Mouse (Mus musculus): ENCODE measurements around the gene Carmil1.

The Carmil1 gene

DNA sequence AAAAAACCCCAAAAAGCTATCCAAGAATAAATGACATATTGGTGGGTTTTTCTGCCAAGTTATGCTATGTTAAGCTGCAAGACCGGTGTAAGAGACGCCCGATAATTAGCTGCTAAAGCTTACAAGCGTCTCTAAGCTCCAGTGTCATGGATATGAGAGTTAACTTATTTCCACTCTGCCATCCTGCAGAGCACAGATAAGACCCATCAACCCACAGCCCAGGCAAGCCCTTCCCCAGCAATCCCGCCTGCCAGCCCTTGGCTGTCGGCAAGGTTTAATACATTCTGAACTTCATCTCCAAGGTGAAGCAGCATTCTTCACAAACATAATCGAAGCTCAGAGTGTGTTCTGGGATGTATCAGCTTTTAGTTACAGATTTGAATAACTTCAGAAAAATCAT, 240.4 kb downstream of the Carmil1 start:
- DNase-seq (ENCODE audit: low read depth), result no peak

DNA sequence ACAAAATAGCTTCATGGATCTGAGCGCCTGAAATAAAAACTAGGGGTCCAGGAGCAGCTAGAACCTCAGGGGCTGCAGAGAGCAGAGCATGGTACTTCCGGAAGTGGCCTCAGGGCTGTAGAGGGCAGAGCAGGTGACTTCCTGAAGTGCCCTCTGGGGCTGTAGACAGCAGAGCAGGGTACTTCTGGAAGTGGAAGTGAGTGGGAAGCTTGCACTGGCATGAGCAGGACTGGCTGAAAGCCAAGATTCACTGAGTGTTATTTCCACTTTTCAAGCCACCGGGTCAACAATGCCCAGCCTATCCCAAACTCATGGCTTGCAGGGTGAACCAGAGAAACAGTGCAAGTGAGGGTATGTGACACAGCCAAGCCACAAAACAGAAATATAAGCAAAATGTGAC, 243.1 kb downstream of the Carmil1 start:
- DNase-seq (ENCODE audit: low read depth), result no peak

DNA sequence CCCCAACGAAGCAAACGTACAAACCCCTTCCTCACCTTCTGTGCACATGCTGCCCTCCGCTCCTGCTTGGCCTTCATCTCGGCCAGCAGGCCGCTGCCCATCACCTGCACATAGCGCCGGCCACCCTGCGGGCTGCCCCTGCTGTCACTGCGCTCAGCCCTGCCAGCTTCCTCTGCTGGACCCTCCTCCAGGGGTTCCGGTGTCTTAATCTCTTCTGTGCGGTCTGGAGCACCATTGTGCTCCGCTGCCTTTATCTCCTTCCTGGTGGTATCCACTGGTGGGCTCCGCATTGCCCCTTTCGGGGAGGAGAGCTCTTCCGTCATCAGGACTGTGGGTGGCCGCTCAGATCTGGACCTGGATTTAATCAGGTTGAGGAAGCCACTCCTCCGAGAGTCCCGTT, 244.4 kb downstream of the Carmil1 start:
- no peak for DNase-seq (ENCODE audit: low read depth)

DNA sequence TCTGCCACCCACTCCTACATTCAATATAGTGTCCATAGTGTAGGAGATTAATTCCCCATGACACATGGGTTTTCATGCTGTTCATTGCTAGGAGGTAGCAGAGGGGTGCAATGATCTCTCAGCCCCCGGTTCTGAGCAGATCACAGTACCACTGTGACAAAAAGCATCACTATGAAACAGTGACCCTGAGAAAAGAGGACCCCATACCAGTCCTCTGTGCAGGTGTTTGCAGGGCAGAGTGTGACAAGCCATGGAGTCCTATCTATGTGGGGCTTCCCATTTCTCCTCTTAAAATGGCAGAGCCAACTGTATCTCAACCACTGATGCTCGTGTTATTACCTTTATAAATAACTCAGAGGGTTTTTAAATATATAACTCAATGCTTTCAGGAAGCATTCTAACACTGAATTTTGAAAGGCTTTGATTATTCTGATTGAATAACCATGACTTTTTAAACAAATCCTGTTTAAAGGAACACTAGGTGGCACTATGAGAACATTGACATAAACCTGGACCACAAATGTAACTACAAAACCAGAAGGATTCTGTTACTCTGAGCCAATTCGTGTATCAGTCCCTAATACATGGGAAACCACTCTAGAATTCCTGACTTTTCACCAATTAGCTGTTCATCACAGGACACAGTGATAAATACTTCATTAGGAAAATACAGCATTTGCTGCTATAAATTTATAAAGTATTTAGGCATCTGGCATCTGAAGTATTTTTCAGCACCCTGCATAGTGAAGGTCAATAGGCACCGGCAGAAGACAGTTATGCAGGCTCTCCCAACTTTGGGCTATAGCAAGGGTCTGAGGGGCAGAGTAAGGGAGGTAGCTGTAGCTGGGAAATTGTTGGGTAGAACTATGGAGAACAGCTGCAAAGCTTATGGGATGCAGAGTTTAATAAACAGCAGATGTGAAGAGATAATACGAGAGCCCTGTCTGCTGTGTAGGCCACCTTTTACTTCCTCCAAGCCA, 253.1 kb downstream of the Carmil1 start:
- peak; percentile 17 for DNase-seq (ENCODE audit: low read depth)

DNA sequence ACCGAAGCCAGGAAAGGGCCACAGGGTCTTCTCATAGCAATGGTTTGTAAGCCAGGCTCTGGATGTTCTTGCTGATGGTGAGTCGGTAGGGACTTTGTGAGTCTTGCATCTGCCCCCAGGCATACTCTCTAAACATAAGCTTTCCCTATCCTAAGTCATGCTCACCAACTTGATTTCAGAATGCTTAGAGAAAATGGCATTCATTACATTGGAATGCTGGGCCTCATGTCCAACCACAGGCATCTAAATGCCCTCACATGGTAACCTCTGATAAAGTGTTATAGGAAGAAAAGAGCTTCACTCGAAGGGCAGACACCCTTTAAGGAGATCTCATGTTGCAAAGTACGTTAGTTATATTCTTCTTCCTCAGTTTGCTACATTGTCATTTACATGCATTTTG, 262.1 kb downstream of the Carmil1 start:
- DNase-seq (ENCODE audit: low read depth), result no peak

DNA sequence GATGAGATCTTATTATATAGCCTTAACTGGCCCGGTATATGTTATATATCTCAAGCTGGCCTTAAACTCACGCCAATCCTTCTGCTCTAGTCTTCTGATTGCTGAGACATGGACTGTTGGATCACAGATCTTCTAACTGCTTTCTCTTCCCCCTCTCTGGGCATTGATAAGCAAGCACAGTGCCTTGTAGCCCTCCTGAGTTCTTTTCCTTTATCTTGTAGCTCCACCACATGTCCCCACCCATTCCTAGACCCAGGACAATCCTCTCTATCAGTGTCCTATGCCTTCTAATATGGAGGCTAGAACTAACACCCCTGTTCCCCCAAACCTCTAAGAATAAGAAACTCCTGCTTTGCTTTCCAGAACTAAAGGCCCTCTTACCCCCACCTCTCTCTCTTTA, 275.1 kb downstream of the Carmil1 start:
- DNase-seq (ENCODE audit: low read depth), result no peak

DNA sequence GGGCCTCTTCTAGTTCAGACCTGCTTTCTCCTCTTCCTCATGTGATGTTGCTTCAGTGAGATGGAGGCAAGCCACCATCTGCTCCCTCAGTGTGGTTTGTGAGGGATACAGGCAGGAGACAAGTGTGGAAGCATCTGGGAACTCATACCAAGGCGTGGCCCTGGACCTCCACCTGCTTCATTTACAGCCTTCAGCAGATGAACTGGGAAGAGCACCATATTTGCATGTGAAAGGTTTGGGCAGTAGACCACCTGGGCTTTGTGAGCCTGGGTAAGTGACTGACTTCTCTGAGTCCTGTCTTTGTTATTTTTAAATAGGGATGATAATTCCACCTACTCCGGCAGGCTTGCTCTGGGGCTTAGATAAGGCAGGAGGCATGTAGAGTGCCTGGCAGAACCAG, 278.8 kb downstream of the Carmil1 start:
- DNase-seq (ENCODE audit: low read depth), result no peak

DNA sequence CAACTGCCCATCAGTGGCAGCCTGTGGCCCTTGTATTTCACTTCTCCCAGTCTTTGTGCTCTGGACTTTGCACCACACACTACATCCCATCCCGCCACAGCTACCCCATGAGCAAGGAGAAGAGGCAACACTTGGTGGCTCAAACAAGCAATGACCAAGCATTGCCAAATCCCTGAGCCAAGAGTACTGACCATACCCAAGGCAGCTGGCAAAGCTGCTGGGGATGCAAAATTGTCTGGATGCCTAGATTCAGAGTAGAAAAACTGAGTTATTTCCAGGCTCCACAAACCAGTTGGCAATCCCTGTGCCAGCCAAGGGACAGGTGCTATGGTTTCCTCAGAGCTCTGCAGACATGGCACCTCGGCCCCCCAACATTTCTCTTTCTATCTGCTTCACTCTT, 279.5 kb downstream of the Carmil1 start:
- DNase-seq (ENCODE audit: low read depth), result no peak

DNA sequence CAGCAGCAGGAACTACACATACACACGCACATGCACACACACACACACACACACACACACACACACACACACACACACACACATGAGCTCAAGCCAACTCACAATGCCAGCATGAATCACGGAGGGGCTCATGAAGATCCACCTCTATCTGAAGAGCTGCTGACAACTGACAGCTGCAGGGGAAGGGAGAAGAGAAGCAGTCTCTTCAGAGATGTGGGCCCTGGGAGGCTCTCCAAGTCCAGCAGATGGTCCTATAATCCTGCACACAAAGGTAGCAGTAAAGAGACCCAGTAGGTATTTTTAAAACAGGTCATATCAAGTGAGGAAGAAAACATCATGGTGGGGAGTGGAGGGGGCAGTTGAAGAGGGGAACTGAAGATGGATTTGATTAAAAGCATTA, 281.8 kb downstream of the Carmil1 start:
- DNase-seq (ENCODE audit: low read depth), result no peak

DNA sequence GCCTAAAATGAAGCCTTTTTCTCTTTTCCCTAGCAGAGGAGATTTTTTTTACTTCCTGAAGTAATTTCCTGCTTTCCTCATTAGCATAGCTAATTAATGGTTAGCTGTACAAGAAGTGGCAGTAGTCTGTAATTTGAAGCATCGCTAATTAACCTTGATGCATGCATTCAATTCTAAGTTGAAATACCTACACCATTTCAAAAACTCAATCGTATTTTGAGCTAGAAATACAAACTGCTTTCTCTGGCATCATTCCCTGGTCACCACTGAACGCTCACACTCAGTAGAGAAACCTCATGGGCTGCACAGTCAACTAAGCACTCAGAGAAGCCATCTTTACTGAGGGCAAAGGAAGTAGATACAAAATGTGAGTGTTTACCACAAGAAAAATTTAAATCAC, 285.8 kb downstream of the Carmil1 start:
- DNase-seq (ENCODE audit: low read depth), result no peak

DNA sequence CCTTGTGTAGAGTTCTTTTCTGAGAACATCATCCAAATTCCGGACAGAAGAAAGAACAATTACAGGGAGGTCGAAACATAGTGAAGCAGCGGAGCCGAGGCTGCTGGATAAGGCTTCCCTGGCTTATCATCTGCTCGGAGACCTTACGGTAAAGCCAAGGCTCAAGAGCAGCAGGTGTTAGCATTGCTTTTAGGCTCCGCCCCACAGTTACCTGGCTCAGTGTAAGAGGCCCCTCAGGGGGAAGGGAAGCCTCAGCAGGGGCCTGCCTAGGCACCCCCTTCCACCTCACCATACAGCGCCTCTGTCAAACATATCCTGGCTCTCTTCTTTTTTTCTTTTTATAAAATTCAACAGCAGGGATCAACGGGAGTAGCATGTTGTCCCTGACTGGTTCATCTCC, 286.6 kb downstream of the Carmil1 start:
- no peak for DNase-seq (ENCODE audit: low read depth)

DNA sequence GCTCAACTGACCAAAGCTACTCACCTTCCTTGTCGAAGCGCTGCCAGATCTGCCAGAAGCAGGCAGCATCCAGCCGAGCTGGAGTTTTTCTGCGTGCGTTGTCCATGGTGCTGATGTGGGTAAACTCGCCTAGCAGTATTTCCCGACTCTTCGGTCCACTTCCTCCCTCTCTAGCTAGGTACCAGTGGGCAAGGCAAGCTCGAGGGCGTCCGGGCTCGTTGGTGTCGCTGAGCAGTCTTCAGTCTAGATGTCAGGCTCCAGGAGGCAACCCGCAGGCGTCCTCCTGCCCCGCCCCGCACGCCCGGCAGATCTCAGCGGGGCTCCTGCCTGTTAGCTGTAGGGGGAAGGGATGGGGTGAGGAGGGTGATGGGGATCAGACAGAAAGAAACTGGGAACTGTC, 289.7 kb downstream of the Carmil1 start, which contains the start of gene Scgn:
Gene Scgn (minus strand): TSS at position 287 of the 400 bp plus-strand sequence.
- DNase-seq (ENCODE audit: low read depth), result peak; percentile 20

DNA sequence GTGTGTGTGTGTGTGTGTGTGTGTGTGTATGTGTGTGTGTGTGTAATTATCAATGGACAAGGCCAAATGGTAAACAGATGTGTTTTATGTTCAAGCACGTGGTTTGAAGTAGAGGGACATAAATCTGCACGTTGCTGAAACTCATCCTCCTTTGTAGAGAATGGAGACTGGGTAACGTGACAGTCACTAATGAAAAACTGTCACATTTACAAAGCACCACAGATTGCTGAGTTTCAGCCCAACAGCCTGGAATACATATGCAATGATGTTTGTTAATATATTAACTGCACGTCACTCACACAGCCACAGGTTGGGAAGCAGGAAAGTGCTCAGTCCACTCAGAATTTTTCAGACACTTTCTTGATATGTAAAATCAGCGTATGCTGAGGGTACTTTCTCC, 290.1 kb downstream of the Carmil1 start:
- DNase-seq (ENCODE audit: low read depth), result no peak

DNA sequence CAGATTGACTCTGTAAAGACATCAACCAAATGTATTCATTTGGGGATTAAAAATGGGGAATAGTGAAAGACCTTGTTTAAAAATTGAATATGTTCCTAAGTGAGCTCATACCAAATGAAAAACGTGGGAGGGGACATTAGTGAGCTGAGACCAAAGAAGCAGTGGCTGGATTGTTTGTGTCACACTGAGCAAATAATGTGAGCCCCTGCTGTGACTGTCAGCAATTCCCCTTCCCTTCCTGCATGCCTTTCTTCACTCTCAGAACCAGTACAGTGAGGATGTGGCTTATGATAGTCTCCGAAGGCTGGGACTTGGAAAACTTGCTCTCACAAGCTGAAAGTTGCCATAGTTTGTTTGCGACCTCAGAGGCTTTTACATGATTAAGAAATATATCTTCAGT, 295.5 kb downstream of the Carmil1 start:
- DNase-seq (ENCODE audit: low read depth), result no peak

DNA sequence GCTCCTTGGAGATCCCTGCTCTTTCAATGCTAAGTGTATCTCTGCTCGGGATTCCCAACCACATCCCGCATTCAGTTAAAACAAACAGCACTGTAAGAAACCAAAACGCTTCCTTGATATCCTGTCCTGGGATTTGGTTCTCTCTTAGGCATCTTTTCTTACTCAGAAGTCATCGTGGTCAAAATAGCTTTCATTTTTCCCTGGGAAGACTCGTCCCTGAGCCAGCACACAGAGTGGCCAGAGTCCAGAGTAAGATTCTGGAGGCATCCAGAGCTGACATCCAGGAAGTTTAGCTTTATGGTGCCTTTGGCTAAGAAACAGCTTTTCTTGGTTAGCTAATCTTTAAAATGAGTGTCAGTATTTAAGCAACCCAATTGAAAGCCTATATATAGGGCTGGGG, 308.3 kb downstream of the Carmil1 start:
- DNase-seq (ENCODE audit: low read depth), result no peak

DNA sequence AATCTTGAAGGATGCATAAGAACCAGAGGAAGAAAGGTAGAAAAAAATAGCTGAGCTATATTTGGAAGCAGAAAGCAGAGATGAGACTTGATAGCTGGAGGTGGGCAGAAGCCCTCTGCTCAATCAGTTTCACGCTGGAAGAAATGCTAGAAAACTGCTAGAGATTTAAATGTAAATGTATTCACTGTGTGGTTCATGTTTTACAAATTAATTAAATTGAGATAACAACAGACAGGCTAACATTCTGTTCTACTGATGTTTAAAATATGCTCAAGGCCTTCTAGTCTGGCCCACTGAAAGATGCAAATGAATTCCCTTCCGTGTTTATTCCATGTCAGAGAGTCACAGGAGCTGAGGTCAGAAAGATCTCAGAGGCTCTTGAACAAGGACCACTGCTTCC, 308.7 kb downstream of the Carmil1 start:
- no peak for DNase-seq (ENCODE audit: low read depth)

DNA sequence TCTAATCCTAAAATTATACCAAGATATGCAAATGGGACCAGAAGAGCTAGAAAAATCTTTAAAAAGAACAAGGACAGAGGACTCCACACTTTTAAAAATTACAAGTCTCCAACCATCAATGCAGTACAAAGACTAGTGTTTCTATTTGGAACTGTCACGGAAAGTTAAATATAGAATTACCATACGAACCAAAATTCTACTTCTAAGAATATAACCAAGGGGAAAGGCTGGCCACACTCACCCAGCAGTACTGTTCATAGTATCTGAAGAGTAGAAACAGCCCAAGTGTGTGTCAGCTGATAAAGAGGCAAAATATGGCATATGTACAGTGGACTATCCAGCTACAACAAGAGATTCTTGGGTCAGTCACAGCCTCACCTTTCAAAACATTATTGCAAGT, 315.7 kb downstream of the Carmil1 start:
- no peak for DNase-seq (ENCODE audit: low read depth)

Data from induced T-regulatory cell, adult 2 months (primary cell).